Mouse (Mus musculus) neural tube, embryonic 11.5 days (tissue): ENCODE measurements at regions not wholly inside any gene's neighbourhood (a gene's known extent, or its start where the extent isn't known, plus 50 kb on each side); places are given as distances from the start of the nearest gene placed in this dataset.

Source experiments
- ATAC-seq: fragments of 200-750 bp; cut with Nextera tagmentation; 2 replicates; pipeline ENCODE4 v1.8.0; 2017; ENCODE audit warnings: moderate number of reproducible peaks, mild to moderate bottlenecking, moderate TSS enrichment, moderate library complexity; ENCODE audit not compliant: insufficient read depth, low FRiP score, low TSS enrichment
- DNase-seq: peaks from one replicate; pipeline ENCODE4 v3.0.0-alpha.2; 2015; ENCODE audit warnings: low spot score
- H3K27ac ChIP-seq: fragments of 300-500 bp; sonication (generic); 2 replicates; pipeline ENCODE4 v1.5.1; 2014; ENCODE audit warnings: low read depth, mild to moderate bottlenecking, low read length
- H3K27me3 ChIP-seq: fragments of 300-500 bp; sonication (generic); 2 replicates; pipeline ENCODE4 v1.6.1; 2014; ENCODE audit warnings: mild to moderate bottlenecking, low read length, mixed read lengths; ENCODE audit not compliant: control insufficient read depth, insufficient read depth
- H3K36me3 ChIP-seq: fragments of 300-500 bp; sonication (generic); 2 replicates; pipeline ENCODE4 v1.6.1; 2014; ENCODE audit warnings: mild to moderate bottlenecking, low read length, moderate library complexity, mixed read lengths; ENCODE audit not compliant: control insufficient read depth, insufficient read depth
- H3K4me1 ChIP-seq: fragments of 300-500 bp; sonication (generic); 2 replicates; pipeline ENCODE4 v1.6.1; 2014; ENCODE audit warnings: low read length, mixed read lengths; ENCODE audit not compliant: control insufficient read depth, insufficient read depth
- H3K4me2 ChIP-seq: fragments of 300-500 bp; sonication (generic); 2 replicates; pipeline ENCODE4 v1.6.1; 2014; ENCODE audit warnings: low read depth, mild to moderate bottlenecking, moderate library complexity
- H3K4me3 ChIP-seq: fragments of 300-500 bp; sonication (generic); 2 replicates; pipeline ENCODE4 v1.5.1; 2014; ENCODE audit warnings: low read depth, low read length
- H3K9ac ChIP-seq: fragments of 300-500 bp; sonication (generic); 2 replicates; pipeline ENCODE4 v1.6.1; 2014; ENCODE audit warnings: mild to moderate bottlenecking, low read length
- H3K9me3 ChIP-seq: fragments of 300-500 bp; sonication (generic); 2 replicates; pipeline ENCODE4 v1.6.1; 2016; ENCODE audit warnings: low read length; ENCODE audit not compliant: control insufficient read depth
- WGBS: fragments of 180-500 bp; shearing (Covaris S2); extraction: QIAGEN DNeasy Blood & Tissue Kit; methylation state at CpG from one replicate; pipeline ENCODE4 v1.1.7; 2014; 5-methylcytosine and 5-hydroxymethylcytosine counted together

DNA sequence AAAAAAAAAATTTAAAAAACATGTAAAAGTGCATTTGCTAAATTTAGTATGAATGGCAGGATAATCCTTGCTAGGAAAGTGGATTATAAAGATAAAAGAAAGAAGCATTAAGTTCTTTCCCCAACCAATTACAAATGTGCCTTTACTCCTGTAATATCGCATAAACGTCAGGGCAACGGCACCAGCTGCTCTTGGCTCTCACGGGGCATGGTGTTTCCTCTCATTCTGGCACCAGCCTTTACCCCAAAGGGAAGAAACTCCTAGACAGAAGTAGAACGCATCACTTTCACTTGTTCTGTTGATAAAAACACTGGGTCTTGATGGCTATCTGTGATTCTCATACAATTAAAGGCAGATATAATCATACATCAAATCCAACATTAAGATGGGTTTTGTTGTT lies 288.7 kb upstream of the Plscr5 start:
- 90% methylated on average over 5 of the region's 5 CpGs for WGBS
- H3K4me2 ChIP-seq = no peak overlapping the region
- no peaks in the 10 kb centered on the region for H3K36me3 ChIP-seq
- ATAC-seq = no peak
- no peak overlapping the region for H3K4me3 ChIP-seq
- no peak overlapping the region for H3K27ac ChIP-seq
- DNase-seq = no peak
- H3K9ac ChIP-seq = no peak overlapping the region
- no peaks in the 10 kb centered on the region for H3K9me3 ChIP-seq
- H3K27me3 ChIP-seq = no peaks in the 10 kb centered on the region
- H3K4me1 ChIP-seq = no peaks in the 10 kb centered on the region

DNA sequence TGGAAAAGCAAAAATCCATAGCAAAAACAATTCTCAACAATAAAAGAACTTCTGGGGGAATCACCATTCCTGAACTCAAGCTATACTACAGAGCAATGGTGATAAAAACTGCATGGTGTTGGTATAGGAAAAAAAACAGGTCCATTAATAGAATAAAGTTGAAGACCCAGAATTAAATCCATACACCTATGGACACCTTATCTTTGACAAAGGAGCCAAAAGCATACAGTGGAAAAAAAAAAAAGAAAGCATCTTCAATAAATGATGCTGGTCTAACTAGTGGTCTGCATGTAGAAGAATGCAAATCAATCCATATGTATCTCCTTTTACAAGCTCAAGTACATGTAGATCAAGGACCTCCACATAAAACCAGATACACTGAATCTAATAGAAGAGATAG lies 291.8 kb upstream of the Plscr5 start:
- no peaks in the 10 kb centered on the region for H3K36me3 ChIP-seq
- DNase-seq = no peak
- no peak overlapping the region for H3K27ac ChIP-seq
- no peaks in the 10 kb centered on the region for H3K4me1 ChIP-seq
- no peak overlapping the region for H3K4me2 ChIP-seq
- no peaks in the 10 kb centered on the region for H3K27me3 ChIP-seq
- no peak overlapping the region for H3K4me3 ChIP-seq
- ATAC-seq = no peak
- no peak overlapping the region for H3K9ac ChIP-seq
- H3K9me3 ChIP-seq = no peaks in the 10 kb centered on the region

DNA sequence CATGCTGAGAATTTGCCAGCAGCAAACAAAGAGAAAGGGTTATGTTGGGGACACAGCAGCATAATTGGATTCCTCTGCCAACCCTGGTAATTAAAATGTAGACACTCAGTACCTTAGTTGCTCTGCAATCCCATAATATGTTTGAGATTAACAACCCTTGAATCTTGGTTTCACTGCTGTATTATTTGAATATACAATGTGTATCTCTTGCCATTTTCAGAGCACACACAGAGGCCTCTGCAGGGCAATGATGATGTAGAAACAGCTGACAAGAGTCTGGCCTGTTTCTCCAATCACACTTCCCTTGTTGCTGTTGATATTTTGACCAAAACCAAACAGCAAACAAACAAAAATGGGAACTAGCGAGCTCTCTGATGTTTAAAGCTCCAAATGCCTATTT lies 315.9 kb upstream of the Plscr5 start:
- WGBS = 94% methylated on average over 1 of the region's 1 CpGs

DNA sequence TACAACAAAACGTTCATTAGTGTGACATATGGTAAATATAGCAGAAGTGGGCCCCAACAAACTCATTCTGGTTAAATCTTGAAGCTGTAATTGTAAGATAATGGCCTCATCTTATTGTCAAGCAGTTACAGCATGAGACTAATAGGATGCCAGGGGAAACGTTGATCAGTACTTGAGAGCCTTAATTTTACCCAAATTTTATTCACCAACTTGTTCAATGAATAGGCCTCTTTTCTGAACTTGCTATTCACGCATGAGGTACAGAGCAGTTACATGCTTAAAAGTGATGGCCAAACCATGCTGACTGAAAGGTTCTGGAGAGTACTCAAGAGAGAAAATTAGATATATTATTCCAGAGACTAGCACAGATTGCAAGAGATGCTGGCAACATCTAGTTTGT lies 361.2 kb upstream of the Plscr5 start:
- Histone ChIP-seq H3K4me1 (no peaks in the 10 kb centered on the region), H3K4me2 (no peak overlapping the region), H3K27ac (no peak overlapping the region), H3K27me3 (no peaks in the 10 kb centered on the region), H3K9ac (no peak overlapping the region), H3K9me3 (no peaks in the 10 kb centered on the region), H3K4me3 (no peak overlapping the region), H3K36me3 (no peaks in the 10 kb centered on the region)
- ATAC-seq (no peak), DNase-seq (no peak)
- WGBS = 61% methylated on average over 3 of the region's 3 CpGs

More for the DNA sequence above, 315.9 kb upstream of the Plscr5 start:
- no peak for ATAC-seq
- Histone ChIP-seq H3K4me2 (no peak overlapping the region), H3K4me1 (no peaks in the 10 kb centered on the region), H3K9ac (no peak overlapping the region), H3K27ac (no peak overlapping the region), H3K36me3 (no peaks in the 10 kb centered on the region), H3K9me3 (no peaks in the 10 kb centered on the region), H3K27me3 (no peaks in the 10 kb centered on the region), H3K4me3 (no peak overlapping the region)
- DNase-seq = no peak

DNA sequence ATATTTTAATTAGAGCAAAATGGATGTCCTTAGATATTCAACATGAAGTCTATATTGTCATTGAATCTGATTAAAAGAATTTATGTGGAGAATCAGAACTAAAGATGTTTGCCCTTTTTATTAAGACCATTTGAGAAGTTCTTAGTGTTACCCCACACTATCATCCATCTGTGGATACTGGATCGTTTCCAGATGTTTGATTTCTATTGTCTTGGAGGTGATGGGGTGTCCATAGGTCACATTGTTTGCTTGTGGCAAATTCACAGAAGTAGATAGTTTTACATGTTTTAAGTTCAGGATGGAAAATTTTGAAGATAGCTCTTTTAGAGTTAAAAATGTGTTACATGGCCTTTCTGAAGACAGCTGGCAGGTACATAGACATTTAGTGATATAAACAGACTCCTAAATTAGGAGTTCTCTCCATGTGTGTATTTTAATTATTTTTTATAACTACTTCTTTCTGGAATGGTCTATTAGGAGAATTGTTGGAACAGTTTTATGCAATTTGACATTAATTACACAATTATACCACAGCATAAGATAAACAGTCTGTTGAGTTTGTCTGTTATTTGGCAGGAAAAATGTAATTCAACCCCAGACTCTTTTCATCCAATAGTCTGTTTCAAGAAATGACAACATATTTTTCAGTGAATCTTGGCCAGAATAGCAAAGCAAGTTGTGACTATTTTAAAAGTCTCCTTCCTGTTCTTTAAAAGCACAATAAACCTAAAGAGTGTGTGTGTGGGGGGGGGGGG lies 368.8 kb upstream of the Plscr5 start:
- Histone ChIP-seq H3K4me1 (no peaks in the 10 kb centered on the region), H3K27me3 (no peaks in the 10 kb centered on the region), H3K9ac (no peak overlapping the region), H3K4me2 (no peak overlapping the region), H3K27ac (no peak overlapping the region), H3K4me3 (no peak overlapping the region), H3K36me3 (no peaks in the 10 kb centered on the region), H3K9me3 (no peaks in the 10 kb centered on the region)
- no peak for ATAC-seq
- WGBS = 86% methylated on average over 1 of the region's 1 CpGs
- no peak for DNase-seq

DNA sequence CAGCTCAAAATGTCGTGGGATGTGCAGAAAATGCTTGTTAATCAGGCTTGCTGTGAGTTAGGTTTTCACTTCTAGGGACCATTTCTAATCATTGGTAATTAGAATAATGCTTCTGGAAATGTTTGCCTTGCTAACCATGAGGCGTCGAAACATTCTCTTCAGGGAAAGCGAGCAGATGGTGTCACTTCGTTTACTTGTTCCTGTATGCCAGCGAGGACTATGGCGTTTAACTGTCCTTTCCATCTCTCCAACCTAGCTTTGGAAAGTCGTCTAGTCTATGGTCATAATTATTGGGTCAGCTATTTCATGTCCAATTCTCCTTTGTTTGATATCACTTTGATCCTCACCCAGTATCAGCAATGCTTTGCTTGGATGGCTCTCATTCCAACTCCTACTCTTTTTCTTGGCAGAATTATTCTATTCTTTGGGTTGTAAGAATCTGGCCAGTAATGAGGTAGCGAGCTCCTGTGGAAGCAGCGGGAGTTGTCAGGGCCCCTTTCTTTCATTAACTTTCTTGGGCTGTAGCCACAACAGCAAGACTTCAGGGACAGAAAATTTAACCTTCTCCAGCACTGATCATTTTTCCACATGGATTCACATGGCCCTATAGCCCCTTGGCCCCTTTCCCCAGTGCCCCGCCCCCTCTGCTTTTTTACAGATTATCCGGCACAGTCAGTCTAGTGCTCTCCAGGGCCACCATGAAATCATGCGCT lies 374.0 kb upstream of the Plscr5 start:
- Histone ChIP-seq H3K36me3 (no peaks in the 10 kb centered on the region), H3K27ac (no peak overlapping the region), H3K27me3 (no peaks in the 10 kb centered on the region), H3K9me3 (no peaks in the 10 kb centered on the region), H3K9ac (no peak overlapping the region), H3K4me3 (no peak overlapping the region), H3K4me2 (no peak overlapping the region), H3K4me1 (no peaks in the 10 kb centered on the region)
- WGBS = 73% methylated on average over 13 of the region's 13 CpGs
- DNase-seq (no peak), ATAC-seq (0 out of 2 replicates have a peak, but pooled peaks have one; percentile 50)

DNA sequence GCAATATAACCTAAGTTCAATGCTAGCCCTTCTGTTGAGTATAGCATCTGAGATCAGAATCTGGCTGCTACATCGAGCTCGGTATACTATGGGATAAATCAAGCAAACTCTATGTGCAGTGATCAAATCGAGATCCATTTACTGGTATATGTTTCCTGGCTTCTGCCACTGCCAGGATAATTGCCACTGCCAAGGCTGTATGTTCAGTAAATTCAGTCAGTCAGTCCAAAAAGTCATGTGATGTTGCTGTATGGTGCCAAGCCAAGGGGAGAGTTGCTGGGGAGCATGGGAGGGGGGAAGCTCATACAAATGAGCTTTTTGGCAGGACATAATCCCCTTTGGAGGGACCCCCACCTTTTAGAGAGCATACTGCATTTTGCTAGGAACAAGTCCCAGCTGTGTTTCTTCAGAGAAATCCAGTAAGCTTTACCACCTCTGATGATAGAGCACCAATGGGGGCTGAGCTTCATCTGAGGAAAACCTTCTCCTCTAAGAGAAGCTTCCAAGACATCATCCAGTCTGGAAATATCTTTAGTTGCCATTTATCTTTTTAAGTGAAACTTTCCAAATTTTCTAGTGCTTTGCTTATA lies 389.3 kb upstream of the Plscr5 start:
- H3K27me3 ChIP-seq = no peaks in the 10 kb centered on the region
- H3K4me2 ChIP-seq = no peak overlapping the region
- no peak for ATAC-seq
- H3K9me3 ChIP-seq = no peaks in the 10 kb centered on the region
- no peak overlapping the region for H3K9ac ChIP-seq
- no peaks in the 10 kb centered on the region for H3K36me3 ChIP-seq
- 85% methylated on average over 3 of the region's 3 CpGs for WGBS
- H3K4me1 ChIP-seq = no peaks in the 10 kb centered on the region
- no peak overlapping the region for H3K4me3 ChIP-seq
- DNase-seq = no peak
- no peak overlapping the region for H3K27ac ChIP-seq

DNA sequence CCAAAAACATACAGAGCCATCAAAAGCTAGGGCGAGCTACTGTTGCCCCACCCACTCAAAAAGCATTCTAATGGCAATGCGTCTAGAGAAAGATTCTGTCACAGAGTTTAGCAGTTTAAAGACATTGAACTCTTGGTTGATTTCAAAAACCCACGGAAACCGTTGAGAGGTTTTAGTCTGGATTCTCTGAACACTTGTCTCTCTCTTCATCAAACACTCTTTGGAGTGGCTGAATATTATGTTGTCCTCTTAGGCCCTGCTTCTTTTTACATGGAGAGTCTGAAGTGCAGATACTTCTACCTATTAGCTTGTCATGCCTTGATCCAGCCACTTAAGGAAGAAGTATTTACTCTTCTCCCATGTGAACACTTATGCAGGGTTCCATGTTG lies 393.9 kb upstream of the Plscr5 start:
- Histone ChIP-seq H3K27ac (no peak overlapping the region), H3K4me3 (no peak overlapping the region), H3K36me3 (no peaks in the 10 kb centered on the region), H3K4me1 (no peaks in the 10 kb centered on the region), H3K4me2 (no peak overlapping the region), H3K9ac (no peak overlapping the region), H3K9me3 (no peaks in the 10 kb centered on the region), H3K27me3 (no peaks in the 10 kb centered on the region)
- DNase-seq = no peak
- WGBS = 92% methylated on average over 4 of the region's 4 CpGs
- no peak for ATAC-seq
